Mouse (Mus musculus) cerebellum, adult 9-11 months (tissue): ENCODE data around the gene Zfp704.

ENCODE experiments used
- DNase-seq: peaks from one replicate; pipeline ENCODE4 v3.0.0; 2022

Gene Zfp704

DNA sequence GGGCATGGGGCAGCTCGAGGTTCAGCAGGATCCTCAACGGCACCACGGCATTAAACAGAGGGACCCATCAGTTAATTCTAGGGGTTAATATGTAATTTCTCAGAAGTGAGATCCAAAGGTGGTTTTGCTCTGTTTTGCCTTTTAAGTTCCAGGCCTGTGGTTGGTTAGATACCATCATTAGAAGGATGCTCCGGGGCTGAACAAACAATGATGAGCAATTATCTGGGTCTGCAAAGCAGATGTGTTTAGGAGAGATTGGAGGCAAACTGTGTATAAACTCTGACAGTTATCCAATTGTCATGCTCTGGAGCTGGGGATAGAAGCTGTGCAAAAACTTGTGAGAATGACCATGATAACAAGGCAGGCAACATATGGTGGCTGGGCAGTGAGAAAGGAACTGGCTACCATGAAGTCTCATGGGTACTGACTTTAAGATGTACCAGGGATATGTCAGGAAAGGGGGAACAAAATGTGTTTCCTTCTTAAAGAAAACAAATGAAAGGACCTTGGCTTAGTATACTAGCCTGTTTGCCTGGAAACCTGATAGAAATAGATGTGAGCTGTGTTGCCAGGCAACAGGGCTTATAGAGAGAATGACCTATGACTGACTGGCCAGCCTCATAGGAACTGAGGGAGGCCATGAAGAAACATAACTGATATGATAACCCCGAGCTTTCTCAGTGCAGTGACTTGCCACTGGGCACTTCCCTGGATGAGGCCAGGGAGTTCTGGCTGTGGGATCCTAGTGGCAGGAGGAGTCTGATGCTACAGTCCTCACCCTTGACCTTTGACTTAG, 206.4 kb downstream of the Zfp704 start:
- no peak for DNase-seq

DNA sequence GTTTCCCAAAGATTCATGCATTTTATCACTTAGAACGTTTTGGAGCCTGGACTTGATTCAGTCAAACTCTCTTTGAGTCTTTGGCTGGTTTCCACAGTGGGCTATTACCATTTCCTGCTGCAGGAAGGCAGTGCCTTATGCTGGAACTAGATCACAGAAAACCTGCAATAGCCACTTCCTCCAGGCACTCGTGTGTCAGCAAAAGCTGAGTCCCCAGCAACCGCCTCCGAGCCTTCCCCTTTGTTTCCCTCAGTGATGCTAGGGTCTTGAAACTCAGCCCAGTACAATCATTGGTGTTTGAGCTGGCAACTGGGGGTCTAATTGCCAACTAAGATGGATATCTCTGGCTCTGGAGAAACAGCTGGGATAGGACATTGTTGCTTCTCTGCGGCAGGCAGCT, 207.0 kb downstream of the Zfp704 start:
- DNase-seq = no peak

DNA sequence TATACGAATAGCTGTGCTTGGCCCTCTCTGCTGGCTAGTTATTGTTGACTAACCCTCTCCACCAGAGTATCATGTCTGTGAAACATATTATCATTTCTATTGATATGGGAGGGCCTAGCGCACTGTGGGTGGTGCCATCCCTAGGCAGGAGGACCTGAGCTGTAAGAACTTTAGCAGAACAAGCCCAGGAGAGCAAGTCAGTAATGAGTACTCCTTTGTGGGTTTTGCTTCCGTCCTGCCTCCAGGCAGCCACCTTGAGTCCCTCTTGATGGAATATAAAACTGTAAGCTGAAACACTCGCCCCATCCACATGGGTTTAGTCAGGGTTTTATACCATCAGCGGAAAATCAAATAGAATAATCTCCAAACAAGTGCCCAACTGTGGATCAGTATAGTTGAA, 207.5 kb downstream of the Zfp704 start:
- no peak for DNase-seq

DNA sequence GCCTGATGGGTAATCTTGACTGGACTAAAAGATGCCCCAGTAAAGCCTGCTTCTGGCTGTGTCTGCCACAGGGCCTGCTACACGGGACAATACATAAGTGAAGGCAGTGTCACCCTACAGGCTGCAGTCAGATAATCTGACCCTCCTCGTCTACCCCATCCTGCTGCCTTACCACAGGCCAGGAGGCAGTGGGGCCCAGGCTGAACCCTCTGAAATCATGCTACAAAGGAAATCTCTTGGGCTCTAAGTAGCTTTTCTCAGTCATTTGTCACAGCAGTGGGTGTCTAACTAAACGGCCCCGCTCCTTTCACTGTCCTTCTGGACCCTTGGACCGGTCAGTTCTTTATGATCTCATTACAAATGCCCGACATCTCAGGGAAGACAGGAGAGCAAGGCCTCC, 208.2 kb downstream of the Zfp704 start:
- no peak for DNase-seq

DNA sequence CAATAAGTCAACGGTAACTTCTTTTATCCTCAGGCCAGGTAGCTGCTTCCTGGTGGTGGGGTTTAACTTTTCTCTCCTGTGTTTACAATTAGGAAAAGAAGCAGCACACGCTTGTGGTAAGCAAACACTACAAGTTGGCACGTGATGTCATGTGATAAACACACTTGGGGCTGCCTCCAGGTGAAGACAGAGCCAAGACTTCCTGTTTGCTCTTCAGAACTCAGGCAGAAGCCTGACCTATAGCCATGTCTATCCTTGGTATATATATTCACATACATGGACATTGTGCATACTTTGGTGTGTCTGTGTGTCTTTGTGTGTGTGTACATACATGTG, 209.0 kb downstream of the Zfp704 start:
- DNase-seq = no peak

DNA sequence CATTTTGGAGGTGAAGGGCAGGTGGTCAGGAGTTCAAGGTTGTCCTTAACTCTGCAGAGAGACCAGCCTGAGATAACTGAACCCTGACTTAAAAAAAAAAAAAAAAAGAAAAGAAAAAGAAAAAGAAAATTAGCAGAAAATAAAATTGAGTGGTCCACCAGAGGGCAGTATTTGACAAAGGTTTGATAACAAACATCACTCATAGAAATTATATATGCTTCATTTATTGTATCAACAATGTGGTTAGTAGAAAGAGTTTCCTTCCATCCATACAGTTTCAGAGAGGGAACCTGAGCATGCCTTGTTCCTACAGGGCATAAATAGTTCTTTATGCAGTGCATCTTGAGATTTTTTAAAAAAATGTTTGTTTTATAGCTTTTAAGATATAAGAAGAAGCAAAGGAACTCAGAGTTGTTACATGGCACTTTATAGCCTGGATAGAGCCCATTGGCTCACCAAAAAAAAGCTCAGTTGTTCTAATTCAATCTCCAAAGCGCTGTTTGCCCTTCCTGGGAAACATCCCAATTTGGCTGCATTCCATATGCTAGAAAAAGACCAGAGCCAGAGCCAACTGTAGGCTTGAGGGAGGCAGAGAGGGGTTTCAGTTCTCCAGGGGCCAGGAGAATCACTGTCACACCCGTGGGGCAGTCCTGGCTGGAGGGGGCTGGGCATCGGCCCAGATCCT, 209.5 kb downstream of the Zfp704 start:
- DNase-seq = peak; percentile 29

DNA sequence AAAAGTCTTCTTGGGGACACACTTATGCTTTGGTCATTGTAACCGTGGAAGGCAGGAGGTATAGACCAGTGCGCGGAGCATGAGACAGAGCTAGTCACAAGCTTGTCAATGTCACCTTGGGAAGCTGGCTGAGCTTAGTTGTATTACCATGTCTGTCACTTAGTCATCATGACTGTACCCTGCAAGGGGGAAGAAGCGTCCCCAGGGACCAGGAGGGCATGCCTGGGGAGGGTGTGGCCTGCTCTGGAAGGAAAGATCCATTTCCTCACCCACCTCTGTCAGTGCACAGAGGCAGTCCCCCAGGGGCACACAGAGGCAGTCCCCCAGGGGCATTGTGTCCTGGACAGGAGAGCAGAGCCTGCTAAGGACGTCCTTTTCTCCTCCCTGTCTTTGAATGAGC, 211.6 kb downstream of the Zfp704 start:
- no peak for DNase-seq
